Mouse (Mus musculus) spleen, postnatal 14 days (tissue): ENCODE data around the gene Flna.
"Not testable (repeated sequence)": the region's sequence is repeated elsewhere in the genome, so short reads cannot be mapped to it uniquely, and the experiment has no call there.

ENCODE experiments used
- DNase-seq, 2 experiments: peaks; one replicate each; pipeline ENCODE4 v3.0.0; 2021 to 2022; ENCODE audit warnings: low spot score in 2 of 2

The Flna gene

DNA sequence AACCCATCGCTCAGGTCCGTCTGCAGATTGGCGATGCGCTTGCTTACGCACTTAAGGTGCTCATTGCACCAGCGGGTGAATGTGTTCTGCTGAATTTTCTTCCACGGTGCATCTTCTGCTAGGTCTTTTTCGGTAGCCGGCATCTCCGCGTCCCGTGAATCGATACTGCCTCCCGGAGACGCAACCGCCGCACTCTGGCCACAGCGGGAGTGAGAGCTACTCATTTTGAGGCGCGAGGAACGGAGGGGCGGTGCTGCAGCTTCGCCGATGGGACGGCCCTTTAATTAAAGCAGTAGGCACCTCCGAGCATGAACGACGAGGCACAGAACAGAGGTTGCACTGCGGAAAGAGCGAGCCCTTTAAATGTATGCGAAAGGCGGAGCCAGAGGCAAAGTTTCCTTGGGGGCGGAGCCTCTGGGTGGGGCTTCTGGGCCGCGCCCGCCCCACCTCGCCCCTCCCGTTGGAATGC lies 3.4 kb downstream of the Flna start:
- DNase-seq, result peak; percentile 59 to 68

GRCm38 (mm10) chrX:74245687-74246086 lies 3.9 kb downstream of the Flna start:
- DNase-seq, result peak; percentile 38 to 60

DNA sequence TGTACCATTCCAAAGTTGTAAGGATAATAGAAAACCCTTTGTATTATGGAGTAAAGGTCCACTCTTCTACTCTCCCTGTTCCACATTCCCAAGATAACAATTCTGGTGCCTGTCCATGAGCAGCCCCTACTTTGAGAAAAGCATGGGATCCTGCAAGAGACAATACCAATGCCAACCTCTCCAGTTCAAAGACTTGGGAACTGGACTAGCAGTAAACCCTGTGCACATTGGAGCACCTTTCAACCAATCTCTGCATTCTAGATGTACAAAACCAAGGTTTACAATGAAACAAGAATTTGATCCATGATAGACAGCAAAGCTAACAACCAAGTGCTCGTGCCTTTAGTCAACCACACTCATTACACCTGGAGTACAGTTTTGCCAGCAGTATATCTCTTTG lies 4.5 kb downstream of the Flna start:
- no peak for DNase-seq

GRCm38 (mm10) chrX:74244614-74245083 lies 5.0 kb downstream of the Flna start:
- no peak for DNase-seq

DNA sequence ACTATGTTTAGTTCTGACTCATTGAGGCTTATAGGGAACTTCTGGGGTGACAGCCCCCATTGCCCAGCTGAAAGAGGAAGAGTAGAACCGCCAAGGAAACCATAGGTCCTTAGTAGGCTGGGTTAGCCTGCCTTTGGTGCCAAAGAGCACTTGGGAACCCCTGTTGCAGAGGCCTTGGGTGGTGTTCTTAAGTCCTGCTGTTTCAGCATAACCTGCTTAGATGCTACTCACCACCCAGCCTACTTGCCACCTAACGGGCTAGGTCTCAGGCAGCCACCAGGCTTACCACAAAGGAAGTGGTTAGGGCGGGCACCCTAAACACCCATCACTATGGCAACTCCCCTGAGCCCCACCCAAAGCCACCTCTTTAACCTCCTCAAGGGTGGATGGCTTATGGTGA lies 5.8 kb downstream of the Flna start:
- DNase-seq, result peak; percentile 38 to 54

- DNase-seq, result no peak
These were observed 6.2 kb downstream of the Flna start for GRCm38 (mm10) chrX:74243396-74243795.

GRCm38 (mm10) chrX:74240332-74240731 lies 9.3 kb downstream of the Flna start:
- DNase-seq, result no peak

- no peak for DNase-seq
These were observed 16.4 kb downstream of the Flna start for GRCm38 (mm10) chrX:74233196-74233595.

- DNase-seq, result no peak
These were observed 19.6 kb downstream of the Flna start for GRCm38 (mm10) chrX:74230038-74230437.

DNA sequence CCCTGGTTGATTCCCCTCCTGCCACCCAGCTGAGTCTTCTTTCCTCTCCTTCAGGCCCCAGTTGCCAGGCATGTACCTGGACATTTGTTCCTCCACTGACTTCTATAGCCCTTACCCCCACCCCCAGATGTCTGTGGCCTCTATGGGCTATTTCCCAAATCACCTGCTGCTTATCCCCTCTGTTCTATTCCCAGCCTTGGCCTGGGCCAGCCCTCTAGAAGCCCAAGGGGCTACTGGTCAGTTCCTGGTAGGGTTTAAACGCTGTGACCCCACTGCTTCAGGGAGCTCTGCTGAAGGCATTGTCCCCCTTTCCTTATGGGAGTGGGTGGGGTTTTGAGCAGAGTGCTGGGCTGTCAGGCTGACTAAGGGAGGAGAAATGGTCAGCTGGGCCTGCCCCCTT lies 29.5 kb downstream of the Flna start:
- not testable (repeated sequence) for DNase-seq

- no peak for DNase-seq
These were observed 30.2 kb downstream of the Flna start for GRCm38 (mm10) chrX:74219449-74219848.

GRCm38 (mm10) chrX:74218496-74218895 lies 31.1 kb downstream of the Flna start:
- no peak for DNase-seq

DNA sequence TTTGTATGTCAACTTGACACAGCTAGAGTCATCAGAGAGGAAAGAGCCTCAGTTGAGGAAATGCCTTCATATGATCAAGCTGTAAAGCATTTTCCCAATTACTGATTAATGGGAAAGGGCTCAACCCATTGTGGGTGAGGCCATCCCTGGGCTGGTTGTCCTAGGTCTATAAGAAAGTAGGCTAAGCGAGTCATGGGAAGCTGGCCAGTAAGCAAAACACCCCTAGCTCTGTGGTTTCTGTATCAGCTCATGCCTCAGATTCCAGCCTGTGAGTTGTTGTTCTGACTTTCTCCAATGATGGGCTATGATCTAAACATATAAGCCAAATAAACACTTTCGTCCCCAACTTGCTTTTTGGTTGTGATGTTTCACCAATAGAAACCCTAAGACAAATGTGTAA lies 46.1 kb downstream of the Flna start:
- no peak for DNase-seq

- DNase-seq, result no peak
These were observed 72.7 kb downstream of the Flna start, which contains the start of gene Tktl1 for GRCm38 (mm10) chrX:74176959-74177358. TSS of gene Tktl1 (plus strand) at chrX:74177259.
